Mouse (Mus musculus) olfactory bulb, adult 2 months (tissue): Measurements from ENCODE around the gene Resp18.

ENCODE experiments used
- CTCF ChIP-seq: fragments of 200-500 bp; IDR thresholded peaks from 2 replicates; pipeline ENCODE4 v1.5.1; 2012; ENCODE audit warnings: low read depth, mild to moderate bottlenecking, low read length, moderate library complexity; ENCODE audit not compliant: insufficient read depth
- POLR2A ChIP-seq: fragments of 200-500 bp; IDR thresholded peaks from 2 replicates; pipeline ENCODE4 v1.6.1; 2012; ENCODE audit warnings: mild to moderate bottlenecking, low read depth, low read length, moderate library complexity; ENCODE audit not compliant: insufficient read depth

GRCm38 (mm10) chr1:75283017-75283416 is 4.8 kb upstream of the Resp18 start:
- no peak for TF ChIP-seq POLR2A
- no peak for TF ChIP-seq CTCF
